Mouse (Mus musculus) spleen, adult 2 months (tissue): Measurements from ENCODE around the gene Vps45.

Experiments used
- CTCF ChIP-seq: fragments of 200-500 bp; IDR thresholded peaks from 2 replicates; pipeline ENCODE4 v1.5.1; 2011; ENCODE audit warnings: mild to moderate bottlenecking, inconsistent platforms; ENCODE audit not compliant: insufficient read depth, insufficient read length, insufficient replicate concordance; ENCODE audit errors: extremely low read depth
- POLR2A ChIP-seq: fragments of 200-500 bp; IDR thresholded peaks from 2 replicates; pipeline ENCODE4 v1.6.1; 2011; ENCODE audit warnings: low read depth, low read length, inconsistent platforms

- TF ChIP-seq POLR2A (no peak), CTCF (no peak)
Observed at GRCm38 (mm10) chr3:96055294-96055693, 3.0 kb downstream of the Vps45 start.
